Mouse (Mus musculus): ENCODE data around the gene Sfmbt2.

DNA sequence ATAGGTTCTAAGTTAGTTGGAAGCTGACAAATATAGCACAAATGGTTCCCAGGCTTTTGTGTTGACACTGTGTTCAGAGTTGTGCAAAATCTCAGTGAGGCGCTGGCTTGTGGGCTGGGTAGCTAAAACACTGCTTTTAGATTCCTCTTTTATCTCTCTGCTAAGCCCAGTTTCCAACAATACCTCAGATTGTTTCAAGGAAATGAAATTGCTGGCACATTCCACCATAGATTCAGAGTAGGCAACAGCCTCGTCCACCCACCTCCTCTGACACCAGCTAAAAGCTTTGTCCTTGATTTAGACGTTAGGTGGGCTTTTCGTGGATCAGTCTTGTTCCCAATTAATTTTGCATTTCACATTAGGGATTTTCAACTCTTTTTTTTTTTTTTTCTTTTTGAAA lies 212.4 kb downstream of the Sfmbt2 start:
- no peak for TF ChIP-seq EP300 (IDR thresholded peaks at IDR 0.05; ENCODE audit: insufficient read depth, low read depth, low read length)
- TF ChIP-seq CTCF (IDR thresholded peaks at IDR 0.05): no peak

Data from heart, adult 2 months (tissue).